Mouse (Mus musculus): Measurements from ENCODE around the gene Ssxb2. TPM values are rescaled to one million over a fixed set of nuclear protein-coding genes. Genes with fewer than 3 reads are reported as not detected.

The Ssxb2 gene
- polyA plus RNA-seq (2015; fragmentation: Nextera tagmentation; extraction: Ambion mirVana) = not detected in 2 replicates

GRCm38 (mm10) chrX:8461626-8462025 is at the start of gene Ssxb2:
Ssxb2 (minus strand) TSS chrX:8461726.

DNA sequence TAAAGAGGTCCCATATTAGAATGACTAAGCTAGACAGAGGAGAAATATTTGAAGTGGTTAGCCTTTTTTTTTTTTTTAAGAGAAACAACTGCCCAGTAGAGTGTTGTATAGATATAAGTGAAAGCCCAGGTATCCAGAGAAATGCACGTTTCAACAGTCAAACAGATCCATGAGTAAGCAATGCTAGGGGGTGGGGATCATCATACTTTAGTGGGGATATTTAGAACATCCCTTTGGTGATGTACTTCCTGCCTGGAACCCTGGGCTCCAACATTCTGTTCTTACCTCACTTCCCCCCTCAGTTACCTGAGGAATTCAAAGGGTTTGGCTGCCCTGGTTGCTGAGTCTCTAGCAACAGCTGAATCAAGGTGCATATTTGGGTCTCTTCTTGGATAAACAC is 48.5 kb downstream of the Ssxb2 start, which contains the start of gene Ssxb1:
TSS of gene Ssxb1 (plus strand) at position 301 of the 400 bp plus-strand sequence.

Other genes with a start within 250 kb of the Ssxb2 start
- 17.2 and 17.9 TPM in 2 replicates for gene Ftsj1, start 209.3 kb downstream of the Ssxb2 start, polyA plus RNA-seq (2015; fragmentation: Nextera tagmentation; extraction: Ambion mirVana)
- 0.16 and 0.22 TPM in 2 replicates for gene Slc38a5, start 190.6 kb downstream of the Ssxb2 start, polyA plus RNA-seq (2015; fragmentation: Nextera tagmentation; extraction: Ambion mirVana)
- not detected in 2 replicates for gene Ssxb10, start 134.3 kb downstream of the Ssxb2 start, polyA plus RNA-seq (2015; fragmentation: Nextera tagmentation; extraction: Ambion mirVana)
- gene Ssxb9, start 94.7 kb downstream of the Ssxb2 start, polyA plus RNA-seq (2015; fragmentation: Nextera tagmentation; extraction: Ambion mirVana) = not detected in 2 replicates
- gene Ssxb1, start 48.4 kb downstream of the Ssxb2 start, polyA plus RNA-seq (2015; fragmentation: Nextera tagmentation; extraction: Ambion mirVana) = not detected in 2 replicates
- not detected in 2 replicates for gene Gm14459, start 63.2 kb upstream of the Ssxb2 start, polyA plus RNA-seq (2015; fragmentation: Nextera tagmentation; extraction: Ambion mirVana)
- gene Ssxb6, start 86.5 kb upstream of the Ssxb2 start, polyA plus RNA-seq (2015; fragmentation: Nextera tagmentation; extraction: Ambion mirVana) = not detected in 2 replicates
- not detected in 2 replicates for gene Ssxb3, start 130.1 kb upstream of the Ssxb2 start, polyA plus RNA-seq (2015; fragmentation: Nextera tagmentation; extraction: Ambion mirVana)
- gene Ssxb8, start 229.1 kb upstream of the Ssxb2 start, polyA plus RNA-seq (2015; fragmentation: Nextera tagmentation; extraction: Ambion mirVana) = not detected in 2 replicates

All from skeletal muscle tissue, postnatal 0 days (tissue).